Mouse (Mus musculus): ENCODE data around the gene Fgf12. TPM values are rescaled to one million over a fixed set of nuclear protein-coding genes. Genes with fewer than 3 reads are reported as not detected.

The Fgf12 gene
- polyA plus RNA-seq, 2 experiments = 0.06 TPM; not detected in 1

GRCm38 (mm10) chr16:28238019-28238868 lies 514.6 kb downstream of the Fgf12 start:
- Histone ChIP-seq H3K4me2 (ENCODE audit: low read depth) (no peak overlapping the region), H3K9me3 (ENCODE audit: control insufficient read depth, low read length) (no peaks in the 10 kb centered on the region), H3K27me3 (ENCODE audit: control insufficient read depth, insufficient read depth, low read length) (no peaks in the 10 kb centered on the region), H3K9ac (replicated peaks) (no peak overlapping the region), H3K36me3 (replicated peaks; ENCODE audit: control insufficient read depth, insufficient read depth, low read depth) (no peaks in the 10 kb centered on the region), H3K4me1 (replicated peaks; ENCODE audit: control insufficient read depth in 2 of 2, insufficient read depth in 2 of 2, low read length in 1 of 2) (no peaks in the 10 kb centered on the region), H3K4me3 (ENCODE audit: insufficient read depth in 1 of 2, low read depth in 2 of 2, low read length in 2 of 2) (no peak overlapping the region), H3K27ac (no peak overlapping the region)
- ATAC-seq (ENCODE audit: insufficient read depth) = no peak
- WGBS (ENCODE audit: insufficient replicate concordance) = 60% methylated on average over 13 of the region's 13 CpGs
- no peak for TF ChIP-seq EP300 (IDR thresholded peaks at IDR 0.05; ENCODE audit: low read depth)
- TF ChIP-seq CTCF (IDR thresholded peaks at IDR 0.05; ENCODE audit: low read depth) = no peak
- DNase-seq (ENCODE audit: low read depth in 3 of 3, low spot score in 3 of 3) = no peak

GRCm38 (mm10) chr16:28215930-28216329 lies 536.9 kb downstream of the Fgf12 start:
- Histone ChIP-seq H3K4me1 (replicated peaks; ENCODE audit: control insufficient read depth in 2 of 2, insufficient read depth in 2 of 2, low read length in 1 of 2) (no peaks in the 10 kb centered on the region), H3K27me3 (ENCODE audit: control insufficient read depth, insufficient read depth, low read length) (no peaks in the 10 kb centered on the region), H3K9ac (replicated peaks) (no peak overlapping the region), H3K4me3 (ENCODE audit: insufficient read depth in 1 of 2, low read depth in 2 of 2, low read length in 2 of 2) (no peak overlapping the region), H3K9me3 (ENCODE audit: control insufficient read depth, low read length) (no peaks in the 10 kb centered on the region), H3K27ac (no peak overlapping the region), H3K36me3 (replicated peaks; ENCODE audit: control insufficient read depth, insufficient read depth, low read depth) (no peaks in the 10 kb centered on the region), H3K4me2 (ENCODE audit: low read depth) (no peak overlapping the region)
- no peak for TF ChIP-seq EP300 (IDR thresholded peaks at IDR 0.05; ENCODE audit: low read depth)
- no peak for DNase-seq (ENCODE audit: low read depth in 3 of 3, low spot score in 3 of 3)
- WGBS (ENCODE audit: insufficient replicate concordance) = 70% methylated on average over 5 of the region's 5 CpGs
- no peak for ATAC-seq (ENCODE audit: insufficient read depth)

- Histone ChIP-seq H3K27ac (no peak overlapping the region), H3K36me3 (replicated peaks; ENCODE audit: control insufficient read depth, insufficient read depth, low read depth) (no peaks in the 10 kb centered on the region), H3K9me3 (ENCODE audit: control insufficient read depth, low read length) (no peaks in the 10 kb centered on the region), H3K9ac (replicated peaks) (no peak overlapping the region), H3K4me1 (replicated peaks; ENCODE audit: control insufficient read depth in 2 of 2, insufficient read depth in 2 of 2, low read length in 1 of 2) (no peaks in the 10 kb centered on the region), H3K4me3 (ENCODE audit: insufficient read depth in 1 of 2, low read depth in 2 of 2, low read length in 2 of 2) (no peak overlapping the region), H3K27me3 (ENCODE audit: control insufficient read depth, insufficient read depth, low read length) (no peaks in the 10 kb centered on the region), H3K4me2 (ENCODE audit: low read depth) (no peak overlapping the region)
- TF ChIP-seq CTCF (IDR thresholded peaks at IDR 0.05; ENCODE audit: low read depth) (no peak), EP300 (IDR thresholded peaks at IDR 0.05; ENCODE audit: low read depth) (no peak)
- WGBS (ENCODE audit: insufficient replicate concordance) = 52% methylated on average over 1 of the region's 1 CpGs
- ATAC-seq (ENCODE audit: insufficient read depth) (no peak), DNase-seq (ENCODE audit: low read depth in 3 of 3, low spot score in 3 of 3) (no peak)
Observed at GRCm38 (mm10) chr16:28212411-28212810, 540.5 kb downstream of the Fgf12 start.

- no peak overlapping the region for H3K9ac ChIP-seq (replicated peaks)
- TF ChIP-seq CTCF (IDR thresholded peaks at IDR 0.05; ENCODE audit: low read depth) (no peak), EP300 (IDR thresholded peaks at IDR 0.05; ENCODE audit: low read depth) (no peak)
- no peaks in the 10 kb centered on the region for H3K4me1 ChIP-seq (replicated peaks; ENCODE audit: control insufficient read depth in 2 of 2, insufficient read depth in 2 of 2, low read length in 1 of 2)
- ATAC-seq (ENCODE audit: insufficient read depth) (no peak), DNase-seq (ENCODE audit: low read depth in 3 of 3, low spot score in 3 of 3) (no peak)
- H3K27me3 ChIP-seq (ENCODE audit: control insufficient read depth, insufficient read depth, low read length) = no peaks in the 10 kb centered on the region
- H3K27ac ChIP-seq = no peak overlapping the region
- H3K9me3 ChIP-seq (ENCODE audit: control insufficient read depth, low read length) = no peaks in the 10 kb centered on the region
- WGBS (ENCODE audit: insufficient replicate concordance) = 63% methylated on average over 2 of the region's 2 CpGs
- H3K4me3 ChIP-seq (ENCODE audit: insufficient read depth in 1 of 2, low read depth in 2 of 2, low read length in 2 of 2) = no peak overlapping the region
- no peak overlapping the region for H3K4me2 ChIP-seq (ENCODE audit: low read depth)
- H3K36me3 ChIP-seq (replicated peaks; ENCODE audit: control insufficient read depth, insufficient read depth, low read depth) = no peaks in the 10 kb centered on the region
Observed at GRCm38 (mm10) chr16:28156443-28156842, 596.4 kb downstream of the Fgf12 start.

- Histone ChIP-seq H3K36me3 (replicated peaks; ENCODE audit: control insufficient read depth, insufficient read depth, low read depth) (no peaks in the 10 kb centered on the region), H3K4me2 (ENCODE audit: low read depth) (no peak overlapping the region), H3K9ac (replicated peaks) (no peak overlapping the region), H3K27ac (no peak overlapping the region), H3K27me3 (ENCODE audit: control insufficient read depth, insufficient read depth, low read length) (no peaks in the 10 kb centered on the region), H3K4me3 (ENCODE audit: insufficient read depth in 1 of 2, low read depth in 2 of 2, low read length in 2 of 2) (no peak overlapping the region), H3K4me1 (replicated peaks; ENCODE audit: control insufficient read depth in 2 of 2, insufficient read depth in 2 of 2, low read length in 1 of 2) (no peaks in the 10 kb centered on the region), H3K9me3 (ENCODE audit: control insufficient read depth, low read length) (no peaks in the 10 kb centered on the region)
- 45% methylated on average over 3 of the region's 3 CpGs for WGBS (ENCODE audit: insufficient replicate concordance)
- no peak for ATAC-seq (ENCODE audit: insufficient read depth)
- no peak for DNase-seq (ENCODE audit: low read depth in 3 of 3, low spot score in 3 of 3)
- TF ChIP-seq EP300 (IDR thresholded peaks at IDR 0.05; ENCODE audit: low read depth) (no peak), CTCF (IDR thresholded peaks at IDR 0.05; ENCODE audit: low read depth) (no peak)
Observed at GRCm38 (mm10) chr16:28140972-28141371, 611.9 kb downstream of the Fgf12 start.

Data from liver, embryonic 14.5 days (tissue).